Mouse (Mus musculus) heart, embryonic 13.5 days (tissue): ENCODE data around the gene Gpld1. TPM values are rescaled to one million over a fixed set of nuclear protein-coding genes. Genes with fewer than 3 reads are reported as not detected.

Source experiments
- ATAC-seq: fragments of 200-750 bp; cut with Nextera tagmentation; 2 replicates; pipeline ENCODE4 v1.8.0; 2017; ENCODE audit warnings: moderate TSS enrichment; ENCODE audit not compliant: insufficient number of reproducible peaks, low FRiP score, low TSS enrichment; ENCODE audit errors: extremely low read depth
- H3K27ac ChIP-seq: fragments of 300-500 bp; sonication (generic); replicated peaks from 2 replicates; pipeline ENCODE4 v1.5.1; 2015; ENCODE audit warnings: moderate library complexity, mild to moderate bottlenecking, inconsistent platforms
- H3K27me3 ChIP-seq: fragments of 300-500 bp; sonication (generic); replicated peaks from 2 replicates; pipeline ENCODE4 v1.6.1; 2015; ENCODE audit warnings: mild to moderate bottlenecking, inconsistent platforms
- H3K36me3 ChIP-seq: fragments of 300-500 bp; sonication (generic); 2 replicates; pipeline ENCODE4 v1.6.1; 2015; ENCODE audit warnings: mild to moderate bottlenecking, inconsistent platforms
- H3K4me1 ChIP-seq: fragments of 300-500 bp; sonication (generic); 2 replicates; pipeline ENCODE4 v1.6.1; 2015; ENCODE audit warnings: inconsistent platforms
- H3K4me2 ChIP-seq: fragments of 300-500 bp; sonication (generic); 2 replicates; pipeline ENCODE4 v1.6.1; 2015; ENCODE audit warnings: inconsistent platforms, mild to moderate bottlenecking, moderate library complexity
- H3K4me3 ChIP-seq: fragments of 300-500 bp; sonication (generic); 2 replicates; pipeline ENCODE4 v1.5.1; 2015; ENCODE audit warnings: moderate library complexity, mild to moderate bottlenecking, inconsistent platforms
- H3K9ac ChIP-seq: fragments of 300-500 bp; sonication (generic); 2 replicates; pipeline ENCODE4 v1.6.1; 2015; ENCODE audit warnings: inconsistent platforms, mild to moderate bottlenecking, moderate library complexity
- H3K9me3 ChIP-seq: fragments of 300-500 bp; sonication (generic); 2 replicates; pipeline ENCODE4 v1.6.1; 2016; ENCODE audit warnings: inconsistent platforms
- WGBS: fragments of 180-500 bp; shearing (Covaris S2); methylation state at CpG from one replicate; pipeline ENCODE4 v1.1.7; 2015; ENCODE audit warnings: mixed read lengths; 5-methylcytosine and 5-hydroxymethylcytosine counted together
- polyA plus RNA-seq: library from polyadenylated mRNA; unstranded; fragments of >200 nt; fragmentation: Nextera tagmentation; extraction: Ambion mirVana; gene quantifications from 2 replicates; pipeline ENCODE4 v1.2.1, GENCODE M21; 2015

Gene Gpld1
- polyA plus RNA-seq, 1 experiment from 2014 or later: 0.24 TPM

DNA sequence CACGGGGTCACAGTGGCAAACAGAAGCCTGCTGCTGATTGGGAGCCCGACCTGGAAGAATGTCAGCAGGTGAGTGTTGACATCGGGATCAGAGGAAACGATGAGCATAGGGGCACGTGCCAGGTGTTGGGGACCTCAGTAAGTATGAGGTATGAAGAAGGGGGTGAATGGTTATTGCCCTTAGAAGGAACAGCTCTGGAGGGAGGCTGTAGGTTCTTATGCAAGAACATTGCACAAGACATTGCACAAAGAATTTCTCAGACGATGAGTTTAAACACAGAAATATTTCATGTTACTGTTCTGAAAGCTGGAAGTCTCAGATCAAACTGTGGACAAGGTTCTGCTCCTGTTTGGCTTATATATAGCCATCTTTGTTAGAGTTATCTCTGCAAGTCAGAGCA is 38.1 kb downstream of the Gpld1 start:
- ATAC-seq: no peak
- Histone ChIP-seq H3K36me3 (no peaks in the 10 kb centered on the region), H3K4me2 (no peak overlapping the region), H3K9ac (no peak overlapping the region), H3K4me1 (peaks cover 10% of the 10 kb centered on the region; the same call in 1 of the 2 replicates), H3K4me3 (no peak overlapping the region), H3K9me3 (no peaks in the 10 kb centered on the region), H3K27me3 (no peaks in the 10 kb centered on the region), H3K27ac (no peak overlapping the region)
- WGBS: 77% methylated on average over 6 of the region's 6 CpGs

DNA sequence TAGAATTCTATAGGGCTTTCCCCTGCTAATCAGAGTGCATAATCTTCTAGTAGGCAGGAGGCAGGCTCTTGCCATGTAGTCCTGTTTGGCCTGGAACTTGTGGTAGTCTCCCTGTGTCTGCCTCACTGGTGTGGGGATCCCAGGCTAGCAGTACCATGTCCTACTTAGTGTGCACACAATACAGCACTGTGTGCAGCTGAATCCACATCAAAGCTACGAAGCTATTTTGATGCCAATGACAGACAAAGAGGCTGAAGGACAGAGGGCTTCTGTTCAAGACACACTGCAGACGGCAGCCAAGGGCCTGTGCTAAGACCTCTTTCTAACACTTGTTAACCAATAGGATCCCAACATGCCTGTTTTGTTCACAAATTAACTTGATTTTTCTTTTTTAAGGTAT is 42.5 kb downstream of the Gpld1 start:
- Histone ChIP-seq H3K27ac (no peak overlapping the region), H3K27me3 (no peaks in the 10 kb centered on the region), H3K36me3 (peaks cover 22% of the 10 kb centered on the region), H3K9me3 (no peaks in the 10 kb centered on the region), H3K4me2 (no peak overlapping the region), H3K4me1 (peaks cover 10% of the 10 kb centered on the region; the same call in 1 of the 2 replicates), H3K9ac (no peak overlapping the region), H3K4me3 (no peak overlapping the region)
- 47% methylated on average over 2 of the region's 2 CpGs for WGBS
- no peak for ATAC-seq

DNA sequence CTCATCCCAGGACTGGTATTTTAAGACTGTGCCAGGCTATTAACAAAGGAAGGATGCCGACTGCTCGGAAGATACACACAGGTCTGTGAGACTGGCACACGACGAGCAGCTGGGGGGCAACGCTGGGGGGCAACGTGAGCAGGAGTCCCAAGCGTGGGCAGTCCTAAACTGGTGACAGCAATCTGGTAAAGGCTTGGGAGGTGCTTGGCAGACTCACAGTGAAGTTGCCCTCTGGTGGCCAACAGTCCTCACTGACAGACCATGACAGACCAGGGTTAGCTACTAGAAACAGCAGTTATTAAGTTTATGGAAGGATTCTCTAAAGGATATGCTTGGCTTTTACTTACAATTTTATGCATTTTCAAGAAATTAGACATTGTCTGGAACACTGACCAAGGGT is 45.4 kb downstream of the Gpld1 start:
- Histone ChIP-seq H3K9me3 (no peaks in the 10 kb centered on the region), H3K36me3 (peaks cover 51% of the 10 kb centered on the region), H3K27ac (no peak overlapping the region), H3K4me1 (0 out of 2 replicates have a peak, but pooled peaks cover 5% of the 10 kb centered on the region), H3K9ac (no peak overlapping the region), H3K4me2 (no peak overlapping the region), H3K27me3 (no peaks in the 10 kb centered on the region), H3K4me3 (no peak overlapping the region)
- WGBS: 31% methylated on average over 7 of the region's 7 CpGs
- ATAC-seq: no peak

DNA sequence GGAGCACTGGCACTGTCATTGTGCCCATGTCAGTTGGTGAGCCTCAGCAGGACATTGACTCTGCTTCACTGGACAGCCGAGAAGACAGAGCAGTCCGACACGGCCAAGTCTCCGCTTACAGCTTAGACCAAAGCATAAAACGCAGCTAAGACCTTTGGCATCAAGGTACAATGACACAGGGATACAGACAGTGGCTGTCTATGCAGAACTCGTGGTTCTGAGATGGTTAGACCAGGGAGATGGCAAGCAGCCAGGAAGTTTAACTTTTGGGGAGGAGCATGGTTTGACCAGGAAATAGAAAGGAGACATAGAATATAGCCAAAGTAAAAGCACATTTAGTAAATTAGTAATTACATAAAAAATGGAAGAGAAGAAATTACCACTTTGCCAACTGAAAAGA is 46.1 kb downstream of the Gpld1 start:
- Histone ChIP-seq H3K4me2 (no peak overlapping the region), H3K9me3 (no peaks in the 10 kb centered on the region), H3K36me3 (peaks cover 57% of the 10 kb centered on the region), H3K4me1 (no peaks in the 10 kb centered on the region), H3K9ac (no peak overlapping the region), H3K4me3 (no peak overlapping the region), H3K27ac (no peak overlapping the region), H3K27me3 (no peaks in the 10 kb centered on the region)
- ATAC-seq: no peak
- 77% methylated on average over 6 of the region's 6 CpGs for WGBS

GRCm38 (mm10) chr13:24993160-24993559 is 50.2 kb downstream of the Gpld1 start:
- H3K27me3 ChIP-seq: no peaks in the 10 kb centered on the region
- H3K4me3 ChIP-seq: no peak overlapping the region
- WGBS: 62% methylated on average over 2 of the region's 2 CpGs
- ATAC-seq: no peak
- H3K9ac ChIP-seq: no peak overlapping the region
- no peak overlapping the region for H3K4me2 ChIP-seq
- peaks cover 93% of the 10 kb centered on the region for H3K36me3 ChIP-seq
- no peak overlapping the region for H3K27ac ChIP-seq
- no peaks in the 10 kb centered on the region for H3K4me1 ChIP-seq
- no peaks in the 10 kb centered on the region for H3K9me3 ChIP-seq

- Histone ChIP-seq H3K9me3 (no peaks in the 10 kb centered on the region), H3K4me1 (peaks cover 4% of the 10 kb centered on the region; the same call in 1 of the 2 replicates), H3K36me3 (peaks cover 89% of the 10 kb centered on the region), H3K4me3 (no peak overlapping the region), H3K4me2 (no peak overlapping the region), H3K9ac (no peak overlapping the region), H3K27ac (no peak overlapping the region), H3K27me3 (no peaks in the 10 kb centered on the region)
- no peak for ATAC-seq
- 66% methylated on average over 2 of the region's 2 CpGs for WGBS
Observed at GRCm38 (mm10) chr13:24999538-24999937, 56.6 kb downstream of the Gpld1 start.

- H3K9ac ChIP-seq: no peak overlapping the region
- H3K9me3 ChIP-seq: no peaks in the 10 kb centered on the region
- no peaks in the 10 kb centered on the region for H3K27me3 ChIP-seq
- H3K4me1 ChIP-seq: peaks cover 4% of the 10 kb centered on the region; the same call in 1 of the 2 replicates
- ATAC-seq: no peak
- H3K36me3 ChIP-seq: peaks cover 79% of the 10 kb centered on the region
- no peak overlapping the region for H3K27ac ChIP-seq
- no peak overlapping the region for H3K4me2 ChIP-seq
- no peak overlapping the region for H3K4me3 ChIP-seq
Observed at GRCm38 (mm10) chr13:25002965-25003364, 60.0 kb downstream of the Gpld1 start.

GRCm38 (mm10) chr13:25007115-25007514 is 64.2 kb downstream of the Gpld1 start:
- no peak overlapping the region for H3K4me2 ChIP-seq
- peaks cover 42% of the 10 kb centered on the region for H3K36me3 ChIP-seq
- H3K9ac ChIP-seq: no peak overlapping the region
- 64% methylated on average over 7 of the region's 8 CpGs for WGBS
- no peak overlapping the region for H3K27ac ChIP-seq
- H3K4me1 ChIP-seq: no peaks in the 10 kb centered on the region
- ATAC-seq: no peak
- H3K4me3 ChIP-seq: no peak overlapping the region
- no peaks in the 10 kb centered on the region for H3K9me3 ChIP-seq
- no peaks in the 10 kb centered on the region for H3K27me3 ChIP-seq

DNA sequence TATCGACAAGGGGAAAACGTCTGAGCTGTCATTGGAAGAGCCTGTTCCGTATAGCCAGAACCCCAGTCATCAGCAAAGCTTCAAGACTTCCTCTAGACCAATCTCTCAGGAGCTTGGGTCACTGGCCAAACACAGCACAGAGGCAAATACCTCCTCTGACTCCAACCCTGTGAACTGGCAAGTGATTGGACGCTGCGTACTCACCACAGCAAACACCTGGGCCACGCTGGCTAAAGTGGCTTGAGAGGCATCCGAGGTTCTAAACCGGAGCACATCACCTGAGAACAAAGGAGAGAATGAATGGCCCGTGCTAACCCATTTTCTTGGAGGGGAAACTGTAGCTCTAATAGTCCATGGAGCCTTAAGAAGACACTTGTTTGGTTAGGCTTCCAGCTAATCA is 75.4 kb downstream of the Gpld1 start:
- WGBS: 89% methylated on average over 9 of the region's 9 CpGs
- ATAC-seq: no peak
- Histone ChIP-seq H3K36me3 (peaks cover 15% of the 10 kb centered on the region), H3K4me2 (peak overlapping the region; percentile 86), H3K9me3 (no peaks in the 10 kb centered on the region), H3K27ac (no peak overlapping the region), H3K4me1 (peaks cover 19% of the 10 kb centered on the region), H3K4me3 (0 out of 2 replicates have a peak overlapping the region, but pooled peaks have one; percentile 80), H3K9ac (peak overlapping the region; percentile 97; the same call in 1 of the 2 replicates), H3K27me3 (no peaks in the 10 kb centered on the region)

DNA sequence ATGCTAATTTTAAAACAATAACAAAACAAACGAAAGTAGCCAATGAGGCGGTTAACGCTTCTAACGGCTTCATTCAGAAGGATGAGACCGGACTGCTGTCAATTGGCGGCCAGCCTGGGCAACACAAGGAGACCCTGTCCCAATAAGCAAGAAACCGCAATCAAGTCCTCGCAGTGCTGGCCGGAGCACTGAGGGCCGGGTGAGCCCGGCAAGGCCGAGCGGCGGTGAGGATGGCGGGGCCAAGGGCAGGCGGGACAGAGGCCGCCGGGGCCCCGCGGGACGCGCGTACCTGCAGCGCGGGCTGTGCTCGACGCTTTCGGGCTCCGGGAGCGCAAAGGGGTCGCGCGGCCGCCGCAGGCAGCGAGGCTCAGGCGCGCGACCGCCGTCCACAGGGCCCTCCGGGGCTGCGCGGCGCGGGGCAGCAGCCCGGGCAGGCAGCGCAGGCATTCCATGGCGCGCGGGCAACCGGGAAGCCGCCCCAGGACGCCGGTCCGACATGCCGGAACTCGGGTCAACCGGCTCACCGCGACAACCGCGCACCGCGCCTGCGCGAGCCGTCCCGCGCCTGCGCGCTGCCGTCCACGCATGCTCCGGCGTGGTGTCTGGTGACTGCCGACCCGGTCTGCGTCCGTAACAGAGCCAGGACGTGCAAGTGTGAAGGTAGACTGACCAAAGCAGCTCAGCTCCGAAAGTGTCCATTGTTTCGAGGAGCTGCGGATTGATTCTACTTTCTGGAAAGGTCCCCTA is 77.0 kb downstream of the Gpld1 start, which contains the start of gene Mrs2:
Mrs2 (minus strand) TSS at position 587 of the 747 bp plus-strand sequence.
- peak within 1 kb of the TSS; percentile 87 for H3K27ac ChIP-seq
- H3K27me3 ChIP-seq: no peaks in the 10 kb centered on the region
- peak; percentile 78 for ATAC-seq
- peak within 1 kb of the TSS; percentile 86 for H3K4me2 ChIP-seq
- H3K36me3 ChIP-seq: peaks cover 15% of the 10 kb centered on the region
- H3K4me3 ChIP-seq: peak within 1 kb of the TSS; percentile 80
- WGBS: under 1% methylated on average over 83 of the region's 84 CpGs
- H3K9me3 ChIP-seq: no peaks in the 10 kb centered on the region
- peaks cover 21% of the 10 kb centered on the region for H3K4me1 ChIP-seq
- H3K9ac ChIP-seq: peak within 1 kb of the TSS; percentile 97

DNA sequence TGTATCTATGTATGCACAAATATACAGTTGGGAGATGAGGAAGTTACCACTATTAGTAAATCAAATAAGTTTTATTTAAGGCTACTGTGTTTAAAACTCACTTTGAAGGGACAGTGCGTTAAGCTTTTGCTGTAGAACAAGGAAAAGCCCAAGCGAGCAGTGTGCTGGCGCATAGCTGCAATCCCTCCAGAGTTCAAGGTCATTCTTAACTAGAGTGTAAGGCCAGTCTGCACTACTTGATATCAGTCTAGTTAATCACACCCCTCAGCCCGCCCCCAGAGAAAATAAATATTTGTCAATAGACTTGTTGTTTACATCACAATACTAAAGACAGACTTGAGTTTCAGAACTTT is 77.6 kb downstream of the Gpld1 start:
- peak overlapping the region; percentile 86 for H3K4me2 ChIP-seq
- peak overlapping the region; percentile 80 for H3K4me3 ChIP-seq
- H3K9me3 ChIP-seq: no peaks in the 10 kb centered on the region
- WGBS: 39% methylated on average over 4 of the region's 4 CpGs
- peaks cover 21% of the 10 kb centered on the region for H3K4me1 ChIP-seq
- H3K36me3 ChIP-seq: peaks cover 15% of the 10 kb centered on the region
- peak overlapping the region; percentile 97 for H3K9ac ChIP-seq
- H3K27ac ChIP-seq: peak overlapping the region; percentile 87
- no peak for ATAC-seq
- no peaks in the 10 kb centered on the region for H3K27me3 ChIP-seq

- Histone ChIP-seq H3K9me3 (no peaks in the 10 kb centered on the region), H3K27me3 (no peaks in the 10 kb centered on the region), H3K27ac (no peak overlapping the region), H3K36me3 (peaks cover 10% of the 10 kb centered on the region), H3K4me3 (no peak overlapping the region), H3K4me2 (no peak overlapping the region), H3K9ac (no peak overlapping the region), H3K4me1 (peaks cover 21% of the 10 kb centered on the region)
- 61% methylated on average over 4 of the region's 4 CpGs for WGBS
- no peak for ATAC-seq
Observed at GRCm38 (mm10) chr13:25022386-25022785, 79.4 kb downstream of the Gpld1 start.
